Comparison of ENCODE assay signal across 10 mouse cellular contexts in the genomic region with DNA sequence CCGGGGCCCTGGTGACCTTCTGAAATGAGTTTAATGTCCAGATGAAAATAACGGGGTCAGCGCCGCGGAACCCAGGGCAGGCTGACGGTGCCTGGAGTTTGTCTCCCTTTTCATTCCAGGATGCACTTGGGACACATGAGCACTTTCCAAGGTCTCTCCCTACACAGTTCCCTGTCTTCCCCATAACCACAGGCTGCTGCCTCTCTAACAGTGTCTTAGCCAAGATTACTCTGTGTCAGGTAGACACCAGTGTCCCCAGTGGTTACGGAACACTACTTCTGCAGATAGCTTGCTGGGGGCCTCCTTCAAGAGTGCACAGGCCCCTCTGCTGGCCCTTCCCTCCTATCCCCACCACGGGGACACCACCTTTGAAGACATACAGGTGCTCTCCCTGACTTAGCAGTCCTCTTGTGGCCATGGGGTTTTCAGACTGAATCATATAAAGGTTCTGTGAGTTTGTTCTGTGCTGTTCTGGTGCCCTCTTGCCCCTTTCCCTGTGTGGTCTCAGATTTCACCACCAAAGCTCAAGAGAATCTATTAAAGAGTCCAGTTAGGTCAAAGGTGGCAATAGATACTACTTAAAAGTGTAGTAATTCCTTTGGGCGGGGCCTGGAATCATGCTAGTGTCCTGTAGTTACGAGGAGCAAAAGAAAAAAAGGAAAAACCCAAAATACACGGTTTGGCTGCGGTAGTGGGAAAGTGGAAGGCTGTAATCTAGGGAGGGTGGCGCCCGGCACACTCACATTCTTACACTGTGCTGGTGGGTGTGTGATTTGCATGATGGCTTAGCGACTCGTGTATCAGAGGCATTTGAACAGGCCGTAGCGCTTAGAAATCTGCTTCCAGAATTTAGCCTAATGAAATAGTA.
A peak's percentile ranks its signal among the peaks of the same experiment; 100 is the strongest.
DNase-seq lines count a peak whose midpoint lies in the region; ATAC-seq and TF ChIP-seq lines count a peak whose summit lies in the region.
"Had no signal": no experiment of that assay in that cellular context is flagged by ENCODE, and none has a peak within 500 bp of the region (broad histone marks: within the 10 kb centered on the region; RNA-seq: fewer than 3 reads in every experiment).

No protein-coding gene starts in this region.

- no peak for TF ChIP-seq EP300 in liver, embryonic 14.5 days (IDR thresholded peaks at IDR 0.05; ENCODE audit: low read depth)

- no peak overlapping the region for H3K4me3 ChIP-seq in kidney, embryonic 16.5 days (ENCODE audit: low read length)
- H3K4me3 ChIP-seq in kidney, adult 2 months (ENCODE audit: insufficient read depth, low read depth, low read length), result no peak overlapping the region
- H3K4me3 ChIP-seq in liver, embryonic 14.5 days (ENCODE audit: insufficient read depth in 1 of 2, low read depth in 2 of 2, low read length in 2 of 2), result no peak overlapping the region
- H3K4me3 ChIP-seq: embryonic facial prominence, embryonic 12.5 days; neural tube, embryonic 12.5 days had no signal

- peak overlapping the region; percentile 61 for H3K27ac ChIP-seq in kidney, embryonic 16.5 days (ENCODE audit: low read length)
- H3K27ac ChIP-seq in kidney, adult 2 months (ENCODE audit: insufficient read depth, low read depth, low read length), result no peak overlapping the region
- peak overlapping the region; percentile 75 for H3K27ac ChIP-seq in liver, embryonic 14.5 days
- H3K27ac ChIP-seq: neural tube, embryonic 12.5 days had no signal

- peaks cover 17% of the 10 kb centered on the region for H3K4me1 ChIP-seq in kidney, embryonic 16.5 days (ENCODE audit: insufficient read depth, low read length)
- H3K4me1 ChIP-seq in kidney, adult 2 months (ENCODE audit: control insufficient read depth, insufficient read depth, low read length), result 0 out of 2 replicates have a peak, but pooled peaks cover 11% of the 10 kb centered on the region
- H3K4me1 ChIP-seq in liver, embryonic 14.5 days (replicated peaks; ENCODE audit: control insufficient read depth in 2 of 2, insufficient read depth in 2 of 2, low read length in 1 of 2), result peaks cover 55 to 73% of the 10 kb centered on the region in 2 experiments

- peak; percentile 60; the same call in 1 of the 2 replicates for ATAC-seq in kidney, embryonic 16.5 days (ENCODE audit: low FRiP score, low TSS enrichment)
- no peak for ATAC-seq in liver, embryonic 14.5 days (ENCODE audit: insufficient read depth)

- no peaks in the 10 kb centered on the region for H3K27me3 ChIP-seq in kidney, embryonic 16.5 days (ENCODE audit: insufficient read depth, low read length)
- no peaks in the 10 kb centered on the region for H3K27me3 ChIP-seq in kidney, adult 2 months (replicated peaks; ENCODE audit: control insufficient read depth, insufficient read depth, low read length)
- H3K27me3 ChIP-seq in liver, embryonic 14.5 days (ENCODE audit: control insufficient read depth, insufficient read depth, low read length), result no peaks in the 10 kb centered on the region
- H3K27me3 ChIP-seq: embryonic facial prominence, embryonic 12.5 days; neural tube, embryonic 12.5 days had no signal

- 0 out of 2 replicates have a peak, but pooled peaks cover 5% of the 10 kb centered on the region for H3K9me3 ChIP-seq in kidney, embryonic 16.5 days (ENCODE audit: low read length)
- H3K9me3 ChIP-seq in liver, embryonic 14.5 days (ENCODE audit: control insufficient read depth, low read length), result no peaks in the 10 kb centered on the region
- H3K9me3 ChIP-seq: embryonic facial prominence, embryonic 12.5 days had no signal

- no peak for TF ChIP-seq POLR2A in kidney, adult 2 months (IDR thresholded peaks at IDR 0.05; ENCODE audit: low read depth, low read length)

- 50% methylated on average over 18 of the region's 18 CpGs for WGBS in kidney, embryonic 16.5 days
- 60% methylated on average over 18 of the region's 18 CpGs for WGBS in kidney, adult 2 months
- WGBS in liver, embryonic 14.5 days (ENCODE audit: insufficient replicate concordance), result 80% methylated on average over 18 of the region's 18 CpGs

- no peak for TF ChIP-seq CTCF in kidney, adult 2 months (conservative IDR thresholded peaks at IDR 0.05; ENCODE audit: insufficient read depth, insufficient read length, low read depth, low read length)
- TF ChIP-seq CTCF in liver, embryonic 14.5 days (IDR thresholded peaks at IDR 0.05; ENCODE audit: low read depth), result no peak

- H3K36me3 ChIP-seq in kidney, embryonic 16.5 days (ENCODE audit: insufficient read depth, low read length), result peaks cover 2% of the 10 kb centered on the region; the same call in 1 of the 2 replicates
- no peaks in the 10 kb centered on the region for H3K36me3 ChIP-seq in kidney, adult 2 months (ENCODE audit: control insufficient read depth, insufficient read depth, low read length)
- no peaks in the 10 kb centered on the region for H3K36me3 ChIP-seq in liver, embryonic 14.5 days (replicated peaks; ENCODE audit: control insufficient read depth, insufficient read depth, low read depth)
- H3K36me3 ChIP-seq: embryonic facial prominence, embryonic 12.5 days; neural tube, embryonic 12.5 days had no signal

- DNase-seq in adrenal gland, postnatal 10 days, result peak; percentile 20
- DNase-seq in adrenal gland, postnatal 25 days, result no peak
- no peak for DNase-seq in kidney, adult 2 months
- peak; percentile 59 for DNase-seq in embryo, embryonic 10.5 days (ENCODE audit: low spot score)
- DNase-seq in liver, embryonic 14.5 days (ENCODE audit: low read depth in 3 of 3, low spot score in 3 of 3), result no peak
- DNase-seq in ovary, adult 18-20 months (ENCODE audit: low spot score), result no peak
- DNase-seq in layer of hippocampus, postnatal 25 days (ENCODE audit: extremely low spot score in 1 of 2, low spot score in 1 of 2), result no peak

- H3K4me2 ChIP-seq in kidney, embryonic 16.5 days (replicated peaks; ENCODE audit: low read depth, low read length), result no peak overlapping the region
- H3K4me2 ChIP-seq in liver, embryonic 14.5 days (ENCODE audit: low read depth), result peak overlapping the region; percentile 75
- H3K4me2 ChIP-seq: embryonic facial prominence, embryonic 12.5 days; neural tube, embryonic 12.5 days had no signal

- no peak overlapping the region for H3K9ac ChIP-seq in kidney, embryonic 16.5 days (replicated peaks; ENCODE audit: low read length)
- no peak overlapping the region for H3K9ac ChIP-seq in liver, embryonic 14.5 days (replicated peaks)
- H3K9ac ChIP-seq: embryonic facial prominence, embryonic 12.5 days; neural tube, embryonic 12.5 days had no signal

Comparison
In these comparisons a context has a peak if more than half of its experiments do, and no peak if none do; other contexts are left out.
1. DNase-seq: peak in adrenal gland, postnatal 10 days (single experiment) and embryo, embryonic 10.5 days (single experiment); none in adrenal gland, postnatal 25 days (single experiment), kidney, adult 2 months (single experiment), liver, embryonic 14.5 days (0 of 3), ovary, adult 18-20 months (single experiment) and layer of hippocampus, postnatal 25 days (0 of 2).